Mouse (Mus musculus) A20 (cell line): Measurements from ENCODE around the gene Rps3.

Experiments used
- DNase-seq: peaks from one replicate; pipeline ENCODE4 v3.0.0-alpha.2; 2011; ENCODE audit warnings: low read depth, low spot score

Rps3 gene

DNA sequence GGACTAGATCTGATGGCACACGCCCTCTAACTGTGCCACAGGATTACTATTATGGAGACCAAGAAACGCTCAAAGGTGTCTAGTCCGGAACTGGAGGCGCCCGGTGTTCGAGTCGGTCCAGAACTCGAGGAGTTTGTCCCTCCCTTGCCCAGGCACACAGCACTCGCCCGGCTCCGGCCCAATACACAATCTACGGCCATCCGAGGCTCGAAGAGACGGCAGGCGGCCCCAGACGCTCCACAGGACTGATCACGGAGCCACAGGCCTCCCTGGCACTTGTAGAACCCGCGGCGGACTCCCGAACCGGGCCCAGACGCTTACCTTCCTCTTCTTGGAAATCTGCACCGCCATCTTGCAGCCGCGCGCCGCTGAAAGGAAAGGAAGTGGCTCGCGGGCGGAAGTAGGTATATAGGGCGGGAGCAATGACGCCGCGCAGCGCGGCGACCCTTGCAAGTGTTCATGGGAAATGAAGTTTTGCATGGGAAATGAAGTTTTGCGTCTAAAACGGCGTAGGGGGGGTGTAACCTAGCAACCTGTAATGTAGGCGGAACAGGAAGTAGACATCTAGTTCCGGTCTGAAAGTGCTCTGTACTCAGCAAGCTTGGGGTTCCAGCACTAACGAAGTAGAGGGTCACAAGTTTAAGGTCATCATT, at the start of gene Rps3:
TSS of gene Rps3 (minus strand) at position 468 of the 653 bp plus-strand sequence.
- DNase-seq = peak; percentile 97

DNA sequence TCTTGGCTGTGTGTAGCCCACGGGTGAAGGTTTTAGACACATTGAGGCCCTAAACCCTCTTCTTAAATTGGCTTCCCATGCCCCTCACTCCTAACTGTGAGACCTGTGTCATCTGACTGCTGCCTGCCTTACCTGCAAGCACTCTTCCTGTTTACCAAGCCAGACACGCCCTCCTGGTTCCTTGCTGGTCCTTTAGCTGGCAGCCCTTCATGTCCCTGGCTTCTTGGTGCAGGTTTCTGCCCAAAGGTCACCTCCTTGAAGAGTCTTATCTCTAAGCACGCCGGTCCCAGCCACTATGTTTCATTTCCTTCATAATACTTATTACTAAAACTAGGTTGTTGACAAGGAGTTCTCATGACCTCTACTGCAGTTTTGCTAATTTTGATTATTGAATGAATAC, 49.0 kb upstream of the Rps3 start:
- no peak for DNase-seq

DNA sequence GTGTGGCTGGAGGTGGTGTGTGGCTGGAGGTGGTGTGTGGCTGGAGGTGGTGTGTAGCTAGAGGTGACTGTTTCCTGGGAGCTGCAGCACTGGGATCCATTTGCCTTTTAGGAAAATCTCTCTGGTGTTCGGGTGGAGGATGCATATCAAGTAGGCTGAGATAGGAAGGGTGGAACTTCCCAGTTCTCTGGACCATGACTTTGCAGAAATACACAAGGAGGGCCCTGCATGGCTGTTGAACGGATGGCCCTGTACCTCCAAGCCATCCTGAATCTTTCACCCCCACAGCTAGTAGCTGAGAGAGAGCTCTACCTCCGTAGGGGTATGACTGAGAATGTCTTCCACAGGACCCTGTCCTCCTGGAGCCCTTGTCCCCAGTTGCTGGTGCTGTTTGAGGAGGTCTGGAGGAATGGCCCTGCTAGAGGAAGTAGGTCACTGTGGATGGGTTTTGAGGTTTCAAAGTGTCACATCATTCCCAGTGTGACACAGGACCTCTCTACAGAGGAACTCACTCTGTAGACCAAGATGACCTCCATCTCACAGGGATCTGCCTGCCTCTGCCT, 48.0 kb upstream of the Rps3 start:
- DNase-seq = no peak

DNA sequence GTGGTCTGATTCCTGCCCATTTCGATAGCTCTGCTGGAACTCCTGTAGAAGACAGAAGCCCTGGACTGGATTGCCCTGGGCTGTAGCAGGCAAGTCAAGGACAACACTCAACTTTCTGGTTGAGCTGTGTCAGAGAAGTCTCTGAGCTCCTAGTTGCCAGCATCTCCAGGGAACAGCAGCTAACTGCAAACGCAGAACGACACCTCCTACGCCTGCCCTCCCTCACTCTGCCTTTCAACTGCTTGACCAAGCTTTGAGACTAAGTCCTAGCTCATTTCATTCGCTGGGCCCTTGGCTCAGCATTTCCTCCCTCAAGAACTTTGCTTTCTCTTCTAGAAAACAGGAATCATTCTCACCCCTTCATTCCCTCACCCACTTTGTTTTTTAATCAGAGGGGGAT, 45.9 kb upstream of the Rps3 start:
- no peak for DNase-seq

DNA sequence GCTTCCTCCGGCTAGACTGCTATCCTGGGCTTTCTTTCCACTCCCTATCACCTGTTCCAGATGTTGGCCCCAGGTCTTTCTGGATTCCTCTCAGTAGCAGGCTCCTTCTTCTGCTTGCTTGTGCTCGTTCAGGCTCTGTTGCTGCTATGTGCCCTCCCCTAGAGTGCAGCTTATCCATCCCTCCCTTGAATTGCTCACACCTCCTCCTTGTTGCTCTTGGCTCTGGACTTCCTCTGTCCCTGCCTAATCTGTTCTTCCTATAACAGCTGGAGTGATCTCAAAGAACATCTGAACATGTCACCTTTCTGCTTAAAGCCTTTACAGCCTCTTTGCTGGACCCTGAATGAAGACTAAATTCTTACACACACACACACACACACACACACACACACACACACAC, 45.0 kb upstream of the Rps3 start:
- no peak for DNase-seq

DNA sequence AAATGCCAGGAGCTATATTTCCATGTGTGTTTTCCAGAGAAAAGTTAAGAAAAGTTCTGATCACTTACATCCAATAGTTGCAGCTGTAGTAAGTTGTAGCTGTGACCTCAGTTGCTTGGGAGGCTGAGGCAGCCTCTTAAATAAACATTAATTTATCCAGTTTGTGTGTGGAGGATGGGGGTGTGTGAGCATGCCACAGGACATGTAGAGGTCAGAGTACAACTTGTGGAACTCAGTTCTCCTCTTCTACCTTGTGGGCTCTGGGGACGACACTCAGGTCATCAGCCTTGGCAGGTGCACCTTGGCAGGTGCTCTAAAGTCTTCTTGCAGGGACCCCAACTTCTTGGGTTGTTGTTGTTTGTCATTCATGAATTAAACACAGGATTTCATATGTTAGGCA, 40.3 kb upstream of the Rps3 start:
- no peak for DNase-seq

DNA sequence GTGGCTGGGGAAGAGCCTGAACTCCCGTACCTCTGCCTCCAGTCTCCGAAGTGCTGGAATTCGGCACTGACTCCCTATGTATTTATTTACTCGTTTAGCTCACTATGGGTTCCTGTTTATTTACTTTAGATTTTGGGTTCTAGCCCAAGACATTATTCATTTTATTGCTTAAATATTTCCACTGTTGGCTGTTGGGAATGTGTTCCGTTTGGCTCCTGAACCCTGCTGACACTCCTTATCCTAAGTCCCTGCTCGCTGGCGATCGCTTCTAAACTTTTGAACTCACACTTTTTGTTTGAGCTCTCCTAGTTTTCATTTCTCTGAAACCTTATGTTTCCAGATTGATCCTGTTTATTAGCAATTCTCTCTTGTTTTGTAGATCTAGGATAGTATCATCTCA, 39.6 kb upstream of the Rps3 start:
- no peak for DNase-seq

DNA sequence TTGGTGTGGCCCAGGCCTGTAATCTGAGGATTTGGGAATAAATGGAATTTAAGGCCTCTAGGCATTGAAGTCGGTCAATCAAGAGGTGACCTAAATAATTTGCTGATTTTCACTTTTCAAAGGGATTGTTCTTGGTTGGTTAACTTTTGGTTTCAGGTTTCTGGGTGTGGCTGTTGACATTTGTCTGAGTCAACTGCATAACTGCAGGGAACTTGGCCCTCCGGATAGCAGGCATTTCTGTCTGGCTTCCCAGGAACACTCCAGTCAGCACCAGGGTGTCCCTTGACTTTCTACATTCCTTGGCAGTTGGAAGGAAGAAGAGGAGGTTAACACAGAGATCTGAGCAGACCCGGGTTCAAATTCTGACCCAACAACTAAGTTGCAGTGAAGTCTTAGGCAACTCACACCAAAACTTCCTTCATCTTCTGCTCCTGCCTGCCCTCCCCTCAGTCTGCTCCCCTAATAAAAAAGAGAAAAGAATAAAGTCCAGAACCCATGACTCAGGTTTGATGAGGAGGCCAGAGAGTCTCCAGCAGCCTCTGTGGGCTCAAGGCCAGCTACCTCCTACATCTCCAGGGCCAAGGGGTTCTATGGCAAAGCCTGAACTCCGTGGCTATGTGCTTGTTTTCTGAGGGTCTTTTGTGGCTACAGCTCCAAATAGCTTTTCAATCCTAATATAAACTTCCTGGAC, 35.6 kb upstream of the Rps3 start:
- no peak for DNase-seq

DNA sequence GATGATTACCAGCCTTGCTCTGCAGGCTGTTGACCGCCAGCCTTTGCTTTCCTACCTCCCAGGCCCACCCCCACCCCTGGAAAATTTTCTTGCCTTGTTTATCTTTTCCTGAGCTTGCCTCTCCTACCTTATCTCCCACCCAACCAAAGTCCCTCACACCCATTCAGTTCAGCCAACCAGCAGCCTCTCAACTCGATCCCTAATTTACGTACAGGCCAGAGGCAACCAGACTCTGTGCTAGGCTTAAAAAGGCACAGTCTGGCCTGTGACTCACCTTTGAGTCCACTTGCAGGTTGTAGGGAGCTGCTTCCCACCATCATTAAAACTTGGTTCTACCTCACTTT, 33.2 kb upstream of the Rps3 start:
- no peak for DNase-seq

DNA sequence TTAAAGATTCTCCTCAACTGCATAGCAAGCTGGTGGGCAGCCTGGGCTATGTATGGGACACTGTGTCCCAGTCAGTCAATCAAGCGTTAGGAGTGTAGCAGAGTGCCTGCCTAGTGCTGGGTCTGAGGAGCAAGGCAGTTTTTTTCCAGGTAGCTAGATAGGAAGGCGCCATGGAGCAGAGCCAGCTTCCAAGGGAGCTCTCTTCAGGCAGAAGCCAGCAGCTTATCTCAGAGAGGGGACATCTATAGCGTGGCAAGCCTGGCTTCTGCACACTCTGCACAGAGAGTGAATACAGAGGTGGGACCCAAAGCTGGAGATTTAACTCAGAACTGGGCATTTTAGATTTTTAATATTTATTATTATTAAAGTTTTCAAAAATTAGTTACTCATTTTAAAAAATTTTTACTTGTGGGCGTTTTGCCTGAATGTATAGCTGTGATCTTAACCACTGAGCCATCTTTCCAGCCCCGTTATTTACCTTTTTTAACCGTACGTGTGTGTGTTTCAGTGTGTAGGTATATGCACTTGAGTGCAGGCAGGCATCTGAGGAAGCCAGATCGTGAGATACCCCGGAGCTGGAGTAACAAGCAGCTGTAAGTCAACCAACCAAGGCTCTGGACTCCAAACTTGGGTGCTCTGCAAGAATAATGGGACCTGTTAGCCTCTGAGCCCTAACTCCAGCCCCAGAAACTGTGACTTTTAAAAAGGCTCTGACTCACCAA, 32.7 kb upstream of the Rps3 start:
- DNase-seq = no peak

DNA sequence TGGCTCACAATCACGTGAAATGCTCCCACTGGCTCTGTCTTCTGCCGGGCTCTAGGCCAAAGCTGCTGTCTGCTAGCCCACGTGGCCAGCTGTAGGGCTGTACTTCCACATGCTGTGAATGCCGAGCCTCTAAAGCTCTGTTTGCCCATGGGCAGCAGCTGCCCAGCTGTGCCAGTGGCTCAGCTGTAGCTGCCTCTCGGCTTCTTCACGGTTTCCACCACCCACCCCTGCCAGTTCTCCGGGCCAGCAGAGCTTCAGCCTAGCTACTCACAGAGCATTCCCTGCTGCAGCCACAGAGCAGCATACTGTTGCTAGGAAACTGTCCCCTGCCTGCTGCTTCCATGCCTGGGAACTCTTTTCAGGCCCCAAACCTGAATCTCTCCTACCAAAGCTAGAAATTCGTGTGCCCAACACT, 26.6 kb upstream of the Rps3 start:
- no peak for DNase-seq

DNA sequence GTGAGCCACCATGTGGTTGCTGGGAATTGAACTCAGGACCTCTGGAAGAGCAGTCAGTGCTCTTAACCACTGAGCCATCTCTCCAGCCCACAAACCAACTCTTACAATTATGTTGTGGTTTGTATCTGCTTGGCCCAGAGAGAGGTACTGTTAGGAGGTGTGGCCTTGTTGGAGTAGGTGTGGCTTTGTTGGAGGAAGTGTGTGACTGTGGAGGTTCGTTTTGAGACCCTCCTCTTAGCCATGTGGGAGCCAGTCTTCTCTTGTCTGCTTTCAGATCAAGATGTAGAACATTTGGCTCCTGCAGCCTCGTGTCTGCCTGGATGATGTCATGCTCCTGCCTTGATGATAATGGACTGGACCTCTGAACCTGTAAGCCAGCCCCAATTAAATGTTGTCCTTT, 24.6 kb upstream of the Rps3 start:
- DNase-seq = peak; percentile 22

DNA sequence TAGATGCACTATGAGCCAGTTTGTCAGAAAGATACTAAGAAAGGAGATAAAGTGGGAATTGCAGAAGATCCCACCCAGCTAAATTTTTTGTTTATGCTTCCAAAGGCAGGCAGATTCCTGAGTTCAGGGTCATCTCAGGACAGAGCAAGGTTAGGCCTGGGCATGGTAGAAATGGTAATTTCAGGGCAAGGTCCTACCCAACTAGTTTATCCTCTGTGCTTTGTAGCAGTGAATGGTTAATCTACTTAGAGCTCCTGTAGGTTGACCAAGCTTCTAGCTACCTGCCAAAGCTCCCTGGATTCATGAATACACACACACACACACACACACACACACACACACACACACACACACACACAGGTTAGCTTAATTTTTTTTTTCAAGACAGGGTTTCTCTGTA, 21.0 kb upstream of the Rps3 start:
- DNase-seq = no peak

DNA sequence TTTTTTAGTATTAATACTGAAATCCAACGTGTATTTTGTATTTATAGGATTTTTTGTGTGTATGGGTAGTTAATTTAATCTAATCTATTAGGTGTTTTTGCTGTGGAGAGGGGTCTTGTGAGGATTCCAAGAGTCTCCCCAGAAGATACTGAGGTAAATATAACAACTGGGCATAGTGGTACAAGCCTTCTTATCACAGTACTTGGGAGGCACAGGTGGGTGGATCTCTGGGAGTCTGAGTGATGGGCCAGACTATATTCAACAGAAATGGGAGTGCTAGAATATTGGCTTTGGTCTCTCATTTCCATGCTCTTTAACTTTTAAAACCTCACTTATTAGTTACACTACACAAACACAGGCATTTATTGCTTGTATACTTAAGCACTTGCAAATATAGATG, 17.6 kb upstream of the Rps3 start:
- DNase-seq = no peak

DNA sequence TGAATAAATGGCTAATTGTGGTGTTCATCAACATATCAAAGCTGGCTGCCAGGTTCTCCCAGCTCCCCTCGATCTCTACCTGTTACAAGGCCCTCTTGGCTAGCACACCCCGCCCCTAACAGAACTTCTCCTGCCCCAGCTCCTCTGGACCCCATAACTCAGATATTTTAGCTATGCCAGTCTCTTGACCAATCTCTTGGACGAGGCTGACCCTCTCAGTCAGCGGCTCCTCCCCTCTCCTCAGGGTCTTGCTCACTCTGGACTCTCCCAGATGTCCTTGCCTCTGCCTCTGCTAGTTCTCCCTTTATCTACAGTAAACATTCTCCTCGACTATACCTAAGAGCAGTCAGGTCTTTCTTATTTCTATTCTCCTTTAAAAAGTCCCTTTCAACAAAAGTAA, 17.1 kb upstream of the Rps3 start:
- DNase-seq = no peak

DNA sequence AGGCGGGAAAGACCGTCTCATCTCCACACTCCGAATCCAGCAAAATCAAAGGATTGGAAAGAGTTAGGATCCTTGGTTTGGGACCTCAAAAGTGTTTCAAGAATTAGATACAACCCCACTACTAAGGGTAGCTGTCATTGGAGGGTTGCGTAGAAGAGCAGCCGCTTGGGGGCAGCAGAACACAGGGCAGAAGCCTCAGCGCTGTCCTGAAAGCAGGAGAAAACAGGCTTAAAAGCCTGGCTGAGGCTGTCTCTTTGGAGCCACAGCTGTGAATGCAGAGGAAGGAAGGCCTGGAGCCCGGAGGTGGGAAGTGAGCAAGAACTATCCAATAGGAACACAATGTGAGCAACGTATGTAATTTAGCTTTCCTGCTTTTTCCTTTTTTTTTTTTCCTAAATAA, 16.7 kb upstream of the Rps3 start:
- peak; percentile 64 for DNase-seq

DNA sequence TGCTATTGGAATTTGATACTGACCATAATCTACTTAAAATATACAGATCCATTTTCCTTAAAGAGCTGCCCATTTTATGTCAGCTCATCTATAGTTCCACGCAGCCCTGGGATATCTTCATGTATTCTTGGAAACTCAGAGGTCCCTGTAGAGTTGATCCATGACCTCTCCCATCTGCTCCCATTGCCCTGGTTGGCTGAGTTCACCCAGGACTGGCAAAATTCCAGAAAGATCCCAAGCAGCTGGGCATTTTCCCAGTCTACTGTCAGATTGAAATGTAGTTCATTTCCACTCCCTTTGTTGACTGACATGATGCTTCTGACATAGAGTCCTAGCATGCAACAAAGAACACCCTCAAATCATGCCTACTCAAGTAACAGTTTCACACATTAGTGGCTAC, 15.6 kb upstream of the Rps3 start:
- DNase-seq = no peak

DNA sequence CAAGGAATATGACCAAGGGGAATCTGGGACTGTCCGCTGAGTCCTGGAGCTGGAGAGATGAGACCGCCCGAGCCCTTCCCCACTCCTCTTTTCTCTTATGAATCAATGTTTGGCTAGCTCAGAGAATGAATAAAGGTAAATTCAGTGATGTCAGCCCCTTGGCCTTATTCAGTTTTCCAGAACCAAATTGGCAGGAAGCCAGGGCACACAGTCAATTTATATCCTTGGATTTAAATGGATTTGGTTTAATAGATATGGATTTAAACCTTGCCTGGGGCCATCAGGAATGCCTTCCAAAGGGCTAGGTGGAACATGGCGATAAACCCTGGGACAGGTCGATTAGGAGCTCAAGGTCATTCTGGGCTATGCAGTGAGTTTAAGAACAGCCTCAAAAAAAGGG, 6.2 kb upstream of the Rps3 start:
- DNase-seq = no peak

DNA sequence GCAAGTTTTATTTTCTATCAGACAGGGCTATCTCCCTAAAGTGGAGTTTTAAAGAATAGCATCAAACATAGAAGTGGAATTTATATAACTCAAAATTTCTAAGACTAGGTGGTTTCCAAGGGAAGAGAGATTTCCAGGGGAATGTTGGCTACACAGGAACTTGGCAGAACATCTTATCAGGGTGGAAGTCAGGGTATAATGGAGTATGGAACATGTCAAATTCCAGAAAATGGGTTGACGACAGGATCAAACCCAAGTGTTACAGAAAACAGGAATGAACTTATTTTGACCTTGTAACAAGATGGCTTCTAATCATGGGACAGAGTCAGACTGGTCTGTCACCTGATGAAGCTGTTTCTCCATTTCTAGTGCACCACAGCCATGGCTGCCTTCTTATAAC, 1.1 kb upstream of the Rps3 start:
- no peak for DNase-seq

DNA sequence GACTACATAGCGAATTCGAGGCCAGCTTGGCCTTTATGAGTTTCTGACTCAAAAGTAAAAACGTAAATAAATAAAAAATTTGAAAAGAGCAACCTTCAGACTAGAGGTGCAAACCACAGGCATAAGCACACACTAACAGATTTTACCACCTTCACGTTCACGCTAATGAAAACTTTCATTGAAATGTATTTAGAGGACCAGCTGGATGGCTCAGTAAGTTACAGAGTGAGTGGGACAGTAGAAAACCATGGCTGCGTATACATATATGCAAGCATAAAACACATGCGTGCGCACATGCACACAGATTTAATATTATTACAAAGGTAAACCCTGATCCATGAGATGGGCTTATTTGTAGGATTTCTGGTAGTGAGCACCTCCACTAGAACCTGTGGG, 384 bp upstream of the Rps3 start:
- no peak for DNase-seq

DNA sequence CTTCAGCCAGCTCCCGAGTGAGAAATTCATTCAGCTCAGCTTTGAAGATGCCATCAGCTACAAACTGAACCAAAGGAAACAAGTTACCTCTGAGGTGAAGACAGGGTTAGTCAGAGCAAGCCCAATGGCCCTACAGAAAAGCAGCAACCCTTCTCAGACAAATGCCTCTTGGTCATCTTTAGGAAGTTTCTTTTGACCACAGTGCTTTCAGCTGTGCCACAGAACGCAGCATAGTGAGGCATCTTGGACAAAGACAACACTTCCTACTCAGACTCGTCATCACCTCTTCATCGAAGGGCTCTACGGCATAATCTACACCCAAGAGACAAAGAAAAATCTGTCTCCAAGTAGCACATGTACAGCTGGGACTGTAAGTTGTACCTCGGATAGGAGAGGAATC, 901 bp downstream of the Rps3 start:
- DNase-seq = peak; percentile 33

DNA sequence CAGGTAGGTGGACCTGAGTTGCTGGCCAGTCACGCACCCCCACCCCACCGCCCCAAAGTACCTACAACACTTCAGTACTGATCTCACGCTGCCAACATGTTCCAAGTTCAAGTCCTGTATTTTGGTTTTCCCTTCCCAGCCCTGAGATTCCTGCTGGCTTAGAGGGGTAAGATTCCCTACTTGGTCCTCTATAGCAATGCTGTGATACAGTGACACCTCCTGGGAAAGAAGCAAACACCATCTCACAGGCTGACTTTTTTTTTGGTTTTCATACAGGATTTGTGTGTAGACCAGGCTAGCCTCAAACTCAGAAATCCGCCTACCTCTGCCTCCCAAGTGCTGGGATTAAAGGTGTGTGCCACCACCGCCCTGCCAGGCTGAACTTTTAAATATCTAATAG, 6.3 kb downstream of the Rps3 start:
- no peak for DNase-seq

DNA sequence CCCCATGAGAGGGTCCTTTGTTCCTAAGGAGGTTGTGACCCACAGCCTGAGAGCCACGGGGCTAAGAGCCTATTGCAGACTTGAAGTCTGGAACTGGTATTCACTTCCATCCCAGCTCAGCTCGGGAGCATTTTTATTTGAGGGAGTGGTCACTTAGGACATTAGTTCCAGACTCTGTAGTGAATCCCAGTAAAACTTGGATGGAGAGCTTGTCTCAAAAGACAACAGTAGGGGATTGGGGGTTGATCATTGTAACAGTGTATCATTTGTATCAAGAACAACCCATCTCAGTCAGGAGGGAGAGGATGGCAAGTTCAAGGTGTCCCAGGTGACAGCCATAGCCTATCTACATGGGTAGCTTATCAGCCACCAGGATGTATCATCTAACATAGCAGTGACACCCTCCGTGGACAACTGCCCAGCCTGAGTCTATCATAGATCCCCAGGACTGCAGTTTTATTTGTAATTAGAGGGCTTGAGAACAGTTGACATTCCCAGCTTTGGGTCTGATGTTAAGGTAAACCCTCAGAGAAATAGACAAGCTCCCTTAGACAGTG, 6.9 kb downstream of the Rps3 start:
- no peak for DNase-seq
